Comparison of ENCODE assay signal across 9 mouse cellular contexts in the genomic region with DNA sequence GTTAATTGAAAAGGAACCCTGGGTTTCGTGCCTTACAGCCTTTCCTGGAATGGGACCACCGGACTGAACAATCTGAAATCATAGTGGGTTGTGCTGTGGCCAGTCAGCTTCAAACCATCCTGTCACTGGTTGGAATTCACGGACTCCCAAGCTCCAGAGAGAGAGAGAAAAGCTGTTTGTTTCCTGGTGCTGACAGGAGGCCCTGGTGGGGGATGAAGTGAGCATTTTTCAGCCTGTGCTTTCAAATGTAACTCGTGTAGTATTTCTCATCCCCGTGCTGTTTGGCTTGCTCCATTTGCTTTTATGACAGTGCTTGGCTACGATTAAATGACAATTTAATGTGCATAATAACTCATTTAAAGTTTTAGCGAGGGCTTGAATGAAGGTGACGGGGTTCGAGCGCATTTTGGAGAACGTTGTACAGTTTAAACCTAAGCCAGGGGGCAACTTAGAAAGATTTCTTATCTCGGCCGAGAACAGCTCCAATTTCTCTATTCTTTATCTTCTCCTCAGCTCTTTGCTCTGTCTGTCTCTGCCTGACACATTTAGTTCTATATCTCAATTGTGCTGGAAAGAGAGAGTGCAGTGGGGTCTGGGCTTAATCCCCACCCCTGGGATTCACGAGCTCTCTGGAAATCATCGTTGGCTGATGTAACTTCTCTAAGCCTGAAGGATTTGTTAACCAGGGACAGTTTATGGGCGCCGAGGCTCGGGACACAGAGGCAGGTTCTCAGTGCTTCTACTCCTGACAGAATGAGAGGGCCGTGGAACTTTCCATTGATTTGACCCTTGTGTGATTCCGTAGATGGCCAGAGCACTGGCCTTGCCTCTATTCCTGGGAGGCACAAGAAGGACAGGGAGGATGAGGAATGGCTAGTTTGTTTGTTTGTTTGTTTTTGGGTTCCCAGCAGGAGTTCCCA.
A peak's percentile ranks its signal among the peaks of the same experiment; 100 is the strongest.
DNase-seq lines count a peak whose midpoint lies in the region; ATAC-seq and TF ChIP-seq lines count a peak whose summit lies in the region.
"Had no signal": no experiment of that assay in that cellular context is flagged by ENCODE, and none has a peak within 500 bp of the region (broad histone marks: within the 10 kb centered on the region; RNA-seq: fewer than 3 reads in every experiment).

No protein-coding gene starts in this region.

- H3K4me2 ChIP-seq in forebrain, postnatal 0 days (ENCODE audit: low read depth) = no peak overlapping the region
- no peak overlapping the region for H3K4me2 ChIP-seq in forebrain, embryonic 13.5 days
- peak overlapping the region; percentile 3; the same call in 1 of the 2 replicates for H3K4me2 ChIP-seq in lung, embryonic 16.5 days (ENCODE audit: low read depth, low read length)
- 0 out of 2 replicates have a peak overlapping the region, but pooled peaks have one; percentile 1 for H3K4me2 ChIP-seq in hindbrain, embryonic 15.5 days
- H3K4me2 ChIP-seq: liver, embryonic 15.5 days had no signal

- H3K36me3 ChIP-seq in forebrain, postnatal 0 days (ENCODE audit: insufficient read depth) = no peaks in the 10 kb centered on the region
- no peaks in the 10 kb centered on the region for H3K36me3 ChIP-seq in forebrain, embryonic 13.5 days (ENCODE audit: poor library complexity, severe bottlenecking)
- no peaks in the 10 kb centered on the region for H3K36me3 ChIP-seq in lung, embryonic 16.5 days (ENCODE audit: control insufficient read depth, insufficient read depth, low read length)
- no peaks in the 10 kb centered on the region for H3K36me3 ChIP-seq in hindbrain, embryonic 15.5 days
- H3K36me3 ChIP-seq: liver, embryonic 15.5 days had no signal

- H3K4me1 ChIP-seq in forebrain, postnatal 0 days (ENCODE audit: insufficient read depth) = 0 out of 2 replicates have a peak, but pooled peaks cover 8% of the 10 kb centered on the region
- H3K4me1 ChIP-seq in forebrain, embryonic 13.5 days = peaks cover 27% of the 10 kb centered on the region
- H3K4me1 ChIP-seq in lung, embryonic 16.5 days (replicated peaks; ENCODE audit: control insufficient read depth, insufficient read depth, low read length) = peaks cover 7% of the 10 kb centered on the region
- H3K4me1 ChIP-seq in hindbrain, embryonic 15.5 days (replicated peaks) = peaks cover 21% of the 10 kb centered on the region
- peaks cover 10% of the 10 kb centered on the region for H3K4me1 ChIP-seq in olfactory bulb, adult 2 months (ENCODE audit: control insufficient read depth, insufficient read depth, low read length)
- H3K4me1 ChIP-seq: liver, embryonic 15.5 days had no signal

- H3K9ac ChIP-seq in forebrain, postnatal 0 days = no peak overlapping the region
- H3K9ac ChIP-seq in forebrain, embryonic 13.5 days = no peak overlapping the region
- no peak overlapping the region for H3K9ac ChIP-seq in lung, embryonic 16.5 days (ENCODE audit: low read length)
- no peak overlapping the region for H3K9ac ChIP-seq in hindbrain, embryonic 15.5 days
- H3K9ac ChIP-seq: liver, embryonic 15.5 days had no signal

- peak; percentile 32 for DNase-seq in forebrain, postnatal 0 days
- no peak for DNase-seq in lung, postnatal 4 days
- no peak for DNase-seq in right cerebral cortex, postnatal 10 days (ENCODE audit: low spot score in 2 of 2)
- DNase-seq in T-cell, adult 2 months (ENCODE audit: low spot score) = no peak

- TF ChIP-seq POLR2A in olfactory bulb, adult 2 months (IDR thresholded peaks at IDR 0.05; ENCODE audit: insufficient read depth, low read depth, low read length) = no peak

- H3K27me3 ChIP-seq in forebrain, postnatal 0 days (ENCODE audit: insufficient read depth, low read length) = no peaks in the 10 kb centered on the region; the same call in 1 of the 2 replicates
- peaks cover 40% of the 10 kb centered on the region for H3K27me3 ChIP-seq in forebrain, embryonic 13.5 days
- H3K27me3 ChIP-seq in lung, embryonic 16.5 days (ENCODE audit: control insufficient read depth, insufficient read depth, low read depth, low read length) = no peaks in the 10 kb centered on the region
- no peaks in the 10 kb centered on the region for H3K27me3 ChIP-seq in hindbrain, embryonic 15.5 days
- H3K27me3 ChIP-seq: liver, embryonic 15.5 days had no signal

- ATAC-seq in forebrain, postnatal 0 days = 0 out of 2 replicates have a peak, but pooled peaks have one; percentile 7
- ATAC-seq in forebrain, embryonic 13.5 days = no peak
- ATAC-seq in lung, embryonic 16.5 days (ENCODE audit: low read depth) = 0 out of 2 replicates have a peak, but pooled peaks have one; percentile 39
- ATAC-seq in hindbrain, embryonic 15.5 days (ENCODE audit: low FRiP score, low read depth) = 0 out of 2 replicates have a peak, but pooled peaks have one; percentile 38

- 39% methylated on average over 20 of the region's 20 CpGs for WGBS in forebrain, postnatal 0 days
- 46% methylated on average over 20 of the region's 20 CpGs for WGBS in forebrain, embryonic 13.5 days
- 30% methylated on average over 20 of the region's 20 CpGs for WGBS in lung, embryonic 16.5 days
- 51% methylated on average over 20 of the region's 20 CpGs for WGBS in hindbrain, embryonic 15.5 days
- 64% methylated on average over 20 of the region's 20 CpGs for WGBS in olfactory bulb, adult 2 months

- no peaks in the 10 kb centered on the region for H3K9me3 ChIP-seq in forebrain, postnatal 0 days (ENCODE audit: low read length)
- H3K9me3 ChIP-seq in forebrain, embryonic 13.5 days (replicated peaks) = no peaks in the 10 kb centered on the region
- no peaks in the 10 kb centered on the region for H3K9me3 ChIP-seq in lung, embryonic 16.5 days (ENCODE audit: control insufficient read depth, low read length)
- H3K9me3 ChIP-seq in hindbrain, embryonic 15.5 days = no peaks in the 10 kb centered on the region
- H3K9me3 ChIP-seq: liver, embryonic 15.5 days had no signal

- H3K4me3 ChIP-seq in forebrain, postnatal 0 days (ENCODE audit: low read depth, low read length) = no peak overlapping the region
- no peak overlapping the region for H3K4me3 ChIP-seq in forebrain, embryonic 13.5 days
- H3K4me3 ChIP-seq in lung, embryonic 16.5 days (ENCODE audit: low read length) = no peak overlapping the region
- no peak overlapping the region for H3K4me3 ChIP-seq in hindbrain, embryonic 15.5 days
- no peak overlapping the region for H3K4me3 ChIP-seq in olfactory bulb, adult 2 months (ENCODE audit: insufficient read depth, low read depth, low read length)
- H3K4me3 ChIP-seq: liver, embryonic 15.5 days had no signal

- H3K27ac ChIP-seq in forebrain, postnatal 0 days (ENCODE audit: low read depth, low read length) = no peak overlapping the region
- no peak overlapping the region for H3K27ac ChIP-seq in forebrain, embryonic 13.5 days
- no peak overlapping the region for H3K27ac ChIP-seq in lung, embryonic 16.5 days (ENCODE audit: low read length)
- H3K27ac ChIP-seq in hindbrain, embryonic 15.5 days (replicated peaks) = peak overlapping the region; percentile 21; the same call in 1 of the 2 replicates
- H3K27ac ChIP-seq in olfactory bulb, adult 2 months (ENCODE audit: insufficient read depth, low read depth, low read length) = peak overlapping the region; percentile 14
- H3K27ac ChIP-seq: liver, embryonic 15.5 days had no signal

- no peak for TF ChIP-seq CTCF in forebrain, postnatal 0 days (IDR thresholded peaks at IDR 0.05; ENCODE audit: low read depth)
- TF ChIP-seq CTCF in olfactory bulb, adult 2 months (IDR thresholded peaks at IDR 0.05; ENCODE audit: insufficient read depth, low read depth, low read length) = no peak

Comparison
In these comparisons a context has a peak if more than half of its experiments do, and no peak if none do; other contexts are left out.
1. H3K27ac ChIP-seq: peak in hindbrain, embryonic 15.5 days (single experiment) and olfactory bulb, adult 2 months (single experiment); none in forebrain, postnatal 0 days (single experiment), forebrain, embryonic 13.5 days (single experiment) and lung, embryonic 16.5 days (single experiment).
2. H3K4me2 ChIP-seq: peak in lung, embryonic 16.5 days (single experiment) and hindbrain, embryonic 15.5 days (single experiment); none in forebrain, postnatal 0 days (single experiment) and forebrain, embryonic 13.5 days (single experiment).